Mouse (Mus musculus) ES-E14 (cell line): Measurements from ENCODE around the gene Gpr63.

Experiments
- MAFK ChIP-seq: IDR thresholded peaks from 2 replicates; pipeline ENCODE4 v1.6.1; 2014; ENCODE audit warnings: mild to moderate bottlenecking, low read depth, low read length, inconsistent platforms; ENCODE audit not compliant: insufficient read depth
- ZC3H11A ChIP-seq: IDR thresholded peaks from 2 replicates; pipeline ENCODE4 v1.6.1; 2012; ENCODE audit warnings: low read depth, mild to moderate bottlenecking, inconsistent platforms, low read length, borderline replicate concordance
- ZNF384 ChIP-seq: IDR thresholded peaks from 2 replicates; pipeline ENCODE4 v1.6.1; 2012; ENCODE audit warnings: low read depth, low read length, inconsistent platforms

GRCm38 (mm10) chr4:24978589-24978988 lies 12.4 kb downstream of the Gpr63 start:
- TF ChIP-seq ZNF384 (no peak), MAFK (no peak), ZC3H11A (no peak)
